Mouse (Mus musculus): ENCODE measurements around the gene Tnrc6b.

DNA sequence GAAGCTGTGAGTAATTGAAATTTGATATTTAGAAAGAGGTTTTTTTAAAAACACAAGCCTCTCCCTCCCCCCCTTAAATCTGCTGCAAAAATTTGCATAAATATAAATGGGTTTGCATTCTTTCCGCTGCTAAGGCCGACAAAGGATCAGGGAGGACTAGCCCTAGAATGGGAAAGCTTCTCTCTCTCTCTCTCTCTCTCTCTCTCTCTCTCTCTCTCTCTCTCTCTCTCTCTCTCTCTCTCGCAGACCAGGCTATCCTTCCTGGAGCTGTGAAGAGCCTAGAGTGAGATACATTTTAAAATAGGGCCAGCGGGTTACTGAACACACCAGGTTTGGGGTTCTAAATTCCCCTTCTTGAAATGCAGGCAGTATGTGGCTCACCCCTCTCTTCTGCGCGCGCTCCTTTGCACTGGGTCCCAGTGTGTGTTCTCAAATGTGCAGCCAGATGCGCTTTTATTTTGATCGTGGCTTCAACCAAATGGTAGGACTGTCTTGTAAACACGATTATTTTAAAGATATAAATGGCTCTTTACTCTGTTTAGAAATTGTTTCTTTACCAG, 88.0 kb downstream of the Tnrc6b start:
- no peak for TF ChIP-seq CTCF (IDR thresholded peaks at IDR 0.05; ENCODE audit: low read depth)
- no peak for TF ChIP-seq EP300 (IDR thresholded peaks at IDR 0.05; ENCODE audit: low read depth)
